Mouse (Mus musculus): Measurements from ENCODE around the gene Cmc4.
A peak's percentile ranks its signal among the peaks of the same experiment; 100 is the strongest.

The Cmc4 gene

DNA sequence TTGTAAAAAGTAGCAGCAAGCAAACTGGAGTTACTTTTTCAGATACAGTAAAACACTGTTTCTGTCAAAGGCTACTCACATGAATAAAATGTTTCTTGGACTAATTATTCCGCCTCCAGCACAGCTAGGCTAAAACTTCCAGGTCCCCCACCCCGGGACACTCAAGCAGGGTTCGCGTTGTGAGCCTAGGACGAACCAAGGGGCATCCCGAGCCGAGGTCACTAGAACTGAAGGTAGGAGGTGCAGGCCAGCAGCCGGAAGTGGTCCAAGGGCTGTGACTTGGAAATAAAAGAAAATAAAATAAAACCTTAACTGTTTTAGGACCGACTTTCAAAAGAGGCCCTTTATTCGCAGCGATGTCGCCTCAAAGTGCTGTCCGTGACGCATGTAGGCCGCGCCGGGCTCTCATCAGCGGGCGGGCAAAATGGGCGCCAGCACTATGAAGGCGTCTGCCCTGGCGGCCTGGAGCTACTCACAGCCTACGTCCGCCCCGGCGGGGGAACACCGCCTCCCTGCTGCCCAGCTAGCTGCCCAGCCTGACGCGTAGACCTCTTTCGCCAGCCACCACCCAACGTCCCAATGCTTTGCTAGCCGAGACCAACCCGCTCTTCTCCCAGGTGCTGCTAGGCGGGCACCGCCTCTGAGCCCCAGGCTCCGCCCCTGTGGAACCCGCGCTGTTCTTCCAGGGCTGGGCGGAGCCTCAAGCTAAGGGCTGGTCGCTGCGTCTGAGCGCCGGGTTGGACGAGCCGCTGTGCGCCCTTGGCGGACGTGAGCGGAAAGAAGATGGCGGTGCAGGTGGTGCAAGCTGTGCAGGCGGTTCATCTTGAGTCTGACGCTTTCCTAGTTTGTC is at the start of gene Cmc4, which contains the start of the genes Mtcp1 and Brcc3:
Gene Cmc4 (minus strand): TSS at position 649 of the 850 bp plus-strand sequence.
Gene Mtcp1 (minus strand): TSS at position 653 of the 850 bp plus-strand sequence.
Gene Brcc3 (plus strand): TSS at position 693 of the 850 bp plus-strand sequence.
- DNase-seq (ENCODE audit: low spot score in 2 of 2), result peak; percentile 78

DNA sequence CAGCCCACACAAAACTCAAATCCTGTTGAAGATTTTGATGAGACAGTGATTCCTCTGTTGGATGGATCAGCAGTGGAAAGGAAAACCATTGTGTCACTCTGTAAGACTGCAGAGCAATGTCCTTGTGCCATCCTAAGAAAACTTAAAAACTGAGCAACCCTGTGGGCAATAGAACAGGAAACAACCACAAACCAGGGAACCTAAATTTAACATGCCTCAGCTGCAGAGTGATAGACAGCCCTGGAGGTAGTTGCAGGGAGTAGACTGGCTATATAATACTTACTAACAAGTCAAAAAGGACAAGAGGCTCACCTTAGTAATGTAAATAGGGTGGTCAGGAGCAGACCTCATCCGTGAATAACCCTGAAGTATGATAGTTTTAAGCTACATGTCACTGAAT is 38.2 kb upstream of the Cmc4 start:
- no peak for DNase-seq (ENCODE audit: low spot score in 2 of 2)

DNA sequence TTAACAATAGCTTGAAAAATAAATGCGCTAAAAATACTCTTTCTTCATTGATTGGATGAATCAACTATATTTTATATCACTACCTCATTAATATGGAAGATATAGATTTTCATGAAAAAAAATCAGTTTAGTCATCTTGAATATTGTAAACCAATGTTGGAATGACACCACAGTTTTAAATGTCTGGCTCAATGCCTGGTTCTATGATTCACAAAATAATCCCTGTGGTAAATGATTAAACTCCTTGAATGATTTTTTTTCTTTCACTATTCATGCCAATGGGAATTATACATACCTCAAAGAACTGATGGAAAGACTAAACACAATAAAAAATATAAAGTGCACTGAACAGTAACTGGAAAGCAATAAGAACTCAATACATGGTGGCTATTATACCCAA is 6.7 kb downstream of the Cmc4 start:
- DNase-seq (ENCODE audit: low spot score in 2 of 2), result no peak

DNA sequence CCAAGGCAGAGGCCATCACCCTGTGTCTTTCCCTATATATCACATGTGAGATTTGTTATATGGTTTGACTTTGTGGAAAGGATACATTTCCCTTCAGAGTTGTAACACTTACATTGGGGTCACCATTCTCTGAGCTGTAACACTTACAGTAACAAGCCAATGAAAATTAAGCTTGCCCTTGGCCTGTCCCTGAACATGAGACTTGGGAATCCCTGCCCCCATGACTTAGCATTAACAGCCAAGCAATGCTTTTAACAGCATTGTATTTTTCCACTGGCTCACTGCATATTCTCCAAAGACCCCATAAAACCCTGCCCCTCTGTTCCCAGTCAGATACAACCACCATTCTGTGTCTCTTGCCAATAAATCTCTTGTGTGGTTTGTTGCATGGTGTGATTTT is 13.0 kb downstream of the Cmc4 start:
- DNase-seq (ENCODE audit: low spot score in 2 of 2), result no peak

DNA sequence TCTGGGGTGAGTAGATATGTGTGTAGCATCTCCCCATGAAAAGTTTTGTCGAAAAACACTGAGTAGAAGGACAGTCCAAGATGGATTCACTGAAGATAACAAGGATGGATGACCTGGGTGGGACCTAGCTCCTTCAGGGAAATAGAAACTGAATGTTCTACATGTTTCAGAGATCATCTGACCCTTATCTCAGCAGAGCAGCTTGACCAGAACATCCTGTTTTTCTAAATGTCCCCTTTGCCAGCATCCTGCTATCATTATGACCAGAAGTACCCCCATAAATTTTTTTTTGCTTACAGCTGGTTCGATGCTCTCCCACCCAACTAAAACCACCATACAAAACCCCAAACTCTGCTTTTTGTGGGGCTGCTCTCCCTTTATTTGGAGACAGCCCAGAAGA is 13.7 kb downstream of the Cmc4 start:
- DNase-seq (ENCODE audit: low spot score in 2 of 2), result no peak

DNA sequence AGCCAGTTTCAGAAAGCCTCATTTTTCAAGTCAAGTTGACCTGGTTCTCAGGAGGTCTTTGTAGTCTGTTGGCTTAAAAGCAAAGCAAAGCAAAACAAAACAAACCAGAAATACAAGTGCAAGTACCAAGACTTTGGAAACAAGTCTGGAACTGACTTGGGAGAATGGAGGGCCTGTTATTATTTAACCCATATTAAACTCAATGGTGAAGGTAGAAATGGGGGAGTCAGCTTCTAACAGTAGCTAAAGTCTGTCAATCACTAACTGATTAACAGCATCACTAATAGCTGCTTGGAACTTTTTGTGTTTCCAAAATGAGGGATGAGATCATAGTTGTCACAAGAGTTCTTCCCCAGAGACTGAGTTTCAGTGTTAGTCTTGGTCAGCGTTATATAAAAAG is 16.9 kb downstream of the Cmc4 start:
- DNase-seq (ENCODE audit: low spot score in 2 of 2), result no peak

DNA sequence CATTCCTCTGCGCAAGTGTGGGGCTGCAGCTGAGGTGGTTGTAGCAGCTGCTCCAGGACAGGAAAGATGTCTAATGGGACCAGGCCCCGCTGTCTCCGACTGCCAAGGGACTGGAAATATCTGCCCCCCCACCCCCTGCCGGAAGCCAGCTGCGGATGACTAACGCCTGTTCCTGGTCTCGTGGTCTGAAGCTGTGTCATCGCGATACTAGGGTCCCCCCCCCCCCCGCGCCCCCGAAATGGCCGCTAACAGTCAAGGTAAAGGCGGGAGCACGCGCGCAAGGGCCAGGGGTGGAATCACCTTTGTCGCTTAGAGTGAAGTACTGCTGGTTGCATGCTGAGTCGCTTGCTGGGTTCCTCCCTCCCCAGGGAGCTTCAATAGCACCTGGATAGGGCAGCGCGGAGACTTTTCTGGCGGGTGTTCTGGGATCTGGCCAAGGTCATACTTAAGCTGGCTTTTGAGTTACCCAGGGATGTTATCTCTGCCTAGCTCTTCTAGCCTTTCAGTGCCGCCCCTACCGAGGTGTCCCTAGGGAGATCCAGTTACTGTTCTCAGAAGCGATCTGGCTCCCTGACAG is 34.1 kb downstream of the Cmc4 start, which contains the start of the genes Fundc2 and F8:
Gene Fundc2 (plus strand): TSS at position 205 of the 577 bp plus-strand sequence.
Gene F8 (minus strand): TSS at position 421 of the 577 bp plus-strand sequence.
- DNase-seq (ENCODE audit: low spot score in 2 of 2), result peak; percentile 24 to 37

DNA sequence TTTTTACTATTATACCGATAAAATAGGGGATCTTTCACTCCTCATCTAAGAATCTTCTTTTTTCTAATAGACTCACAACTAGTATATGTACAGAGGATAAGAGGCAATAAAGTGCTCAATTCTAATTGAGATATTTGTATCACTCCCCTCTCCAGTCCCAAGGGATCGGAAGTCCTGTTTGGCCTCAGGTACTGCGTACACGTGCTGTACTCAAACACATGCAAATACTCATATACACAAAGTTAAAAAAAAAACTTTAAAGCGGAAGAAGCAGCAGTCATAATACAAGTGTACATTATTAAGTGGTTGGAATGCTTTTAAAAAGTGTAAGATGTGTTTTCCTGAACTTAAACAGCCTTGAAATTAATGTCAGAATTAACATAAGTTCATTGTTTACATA is 34.7 kb downstream of the Cmc4 start:
- DNase-seq (ENCODE audit: low spot score in 2 of 2), result no peak

DNA sequence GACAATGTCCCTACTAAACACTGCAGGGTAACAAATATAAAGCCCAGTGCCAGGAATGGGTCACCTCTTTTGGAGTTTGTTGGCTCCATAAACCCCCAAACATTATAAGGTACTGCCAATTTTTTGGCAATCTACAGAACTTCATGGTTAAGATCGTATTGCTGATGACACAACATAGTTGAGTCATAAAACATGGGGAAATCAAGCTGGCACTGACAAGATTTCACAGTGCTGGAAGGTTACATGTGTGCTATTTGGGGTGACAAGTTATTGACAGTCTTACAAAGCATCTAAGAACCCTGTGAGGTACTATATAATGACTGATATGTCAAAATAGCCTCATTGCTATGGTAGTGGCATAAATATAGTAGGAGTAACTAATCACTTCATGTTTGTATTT is 35.2 kb downstream of the Cmc4 start:
- no peak for DNase-seq (ENCODE audit: low spot score in 2 of 2)

DNA sequence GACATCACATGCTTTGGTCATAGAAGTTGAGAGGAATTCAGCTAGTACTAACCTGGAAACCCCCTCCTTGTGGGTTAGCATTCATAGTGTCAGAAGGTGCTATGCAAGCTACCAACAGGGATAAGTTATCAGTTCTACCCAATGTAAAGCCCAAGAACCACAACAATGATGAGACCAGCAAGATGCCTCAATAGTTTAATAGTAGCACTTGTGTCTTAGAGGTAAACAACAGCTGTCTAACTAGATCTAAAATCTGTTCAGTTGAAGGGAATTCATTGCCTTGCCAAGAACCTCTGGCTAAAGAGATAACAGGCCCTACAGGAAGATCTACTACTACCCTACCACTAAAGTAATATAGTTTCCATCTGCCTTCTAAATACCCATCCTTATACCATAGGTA is 39.6 kb downstream of the Cmc4 start:
- no peak for DNase-seq (ENCODE audit: low spot score in 2 of 2)

DNA sequence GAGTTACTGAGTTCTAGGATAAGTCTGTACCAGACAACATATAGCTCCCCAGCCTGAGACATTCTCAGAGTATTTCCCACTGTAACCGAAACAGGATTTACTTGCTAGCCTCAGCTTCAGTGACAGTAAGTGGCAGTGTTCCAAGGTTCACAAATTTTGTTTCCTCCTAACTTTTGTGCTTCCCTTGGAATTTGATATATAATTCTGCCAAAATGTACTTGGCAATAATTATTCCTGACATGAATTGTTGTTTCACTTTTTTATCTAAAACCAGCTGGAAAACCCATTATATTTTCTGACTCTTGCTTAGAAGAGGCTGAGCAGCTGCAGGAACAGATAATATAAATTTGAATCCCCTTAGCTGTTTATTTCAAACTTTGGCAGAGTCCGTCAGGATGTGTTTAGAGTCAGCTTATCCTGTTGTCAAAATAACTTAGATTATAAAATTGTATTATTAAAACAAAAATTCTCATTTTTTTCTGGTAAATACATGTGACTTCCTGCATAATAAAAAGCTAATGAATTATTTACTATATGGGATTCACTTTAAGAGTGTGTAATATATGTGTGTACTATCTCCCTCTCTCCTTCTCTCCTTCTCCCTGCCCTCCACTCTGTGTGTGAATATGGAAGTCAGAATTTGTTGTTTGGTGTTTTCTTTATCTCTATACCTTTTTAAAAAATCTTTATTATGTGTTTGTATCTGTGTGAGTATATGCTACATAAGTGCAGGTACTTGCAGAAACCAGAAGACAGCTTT is 43.5 kb downstream of the Cmc4 start:
- no peak for DNase-seq (ENCODE audit: low spot score in 2 of 2)

DNA sequence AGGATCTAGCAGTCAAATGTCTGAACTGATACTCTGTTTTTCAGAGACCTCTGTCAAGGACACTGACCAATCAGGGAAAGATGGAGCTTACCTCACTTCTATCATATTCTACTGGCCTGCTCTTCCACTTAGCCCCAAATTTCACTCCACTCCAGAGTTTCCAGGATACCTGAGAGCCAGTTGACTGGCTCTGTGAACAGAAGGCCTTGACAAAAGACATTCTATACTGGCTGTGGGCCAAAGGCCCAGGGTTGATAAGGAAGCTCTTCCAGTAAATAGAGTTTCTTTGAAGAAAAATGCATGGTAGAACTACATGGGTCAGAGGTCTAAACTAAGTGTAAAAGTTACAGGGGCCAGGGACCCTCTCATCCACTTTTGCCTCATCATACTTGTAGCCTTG is 46.2 kb downstream of the Cmc4 start:
- no peak for DNase-seq (ENCODE audit: low spot score in 2 of 2)
